Mouse (Mus musculus) stomach, embryonic 15.5 days (tissue): Measurements from ENCODE around the gene Uqcr11. TPM values are rescaled to one million over a fixed set of nuclear protein-coding genes. Genes with fewer than 3 reads are reported as not detected.
A peak's percentile ranks its signal among the peaks of the same experiment; 100 is the strongest.

ENCODE experiments used
- ATAC-seq: fragments of 200-750 bp; cut with Nextera tagmentation; 2 replicates; pipeline ENCODE4 v1.8.0; 2017; ENCODE audit warnings: low read depth, moderate number of reproducible peaks, moderate TSS enrichment; ENCODE audit not compliant: insufficient read depth, low FRiP score
- H3K27ac ChIP-seq: fragments of 300-500 bp; sonication (generic); 2 replicates; pipeline ENCODE4 v1.5.1; 2015; ENCODE audit warnings: mild to moderate bottlenecking, inconsistent platforms
- H3K27me3 ChIP-seq: fragments of 300-500 bp; sonication (generic); replicated peaks from 2 replicates; pipeline ENCODE4 v1.6.1; 2015; ENCODE audit warnings: inconsistent platforms
- H3K36me3 ChIP-seq: fragments of 300-500 bp; sonication (generic); 2 replicates; pipeline ENCODE4 v1.6.1; 2015; ENCODE audit warnings: inconsistent platforms
- H3K4me1 ChIP-seq: fragments of 300-500 bp; sonication (generic); 2 replicates; pipeline ENCODE4 v1.6.1; 2015; ENCODE audit warnings: inconsistent platforms
- H3K4me2 ChIP-seq: fragments of 300-500 bp; sonication (generic); 2 replicates; pipeline ENCODE4 v1.6.1; 2015; ENCODE audit warnings: mild to moderate bottlenecking, inconsistent platforms
- H3K4me3 ChIP-seq: fragments of 300-500 bp; sonication (generic); replicated peaks from 2 replicates; pipeline ENCODE4 v1.5.1; 2015; ENCODE audit warnings: inconsistent platforms
- H3K9ac ChIP-seq: fragments of 300-500 bp; sonication (generic); 2 replicates; pipeline ENCODE4 v1.6.1; 2015; ENCODE audit warnings: inconsistent platforms
- H3K9me3 ChIP-seq: fragments of 300-500 bp; sonication (generic); 2 replicates; pipeline ENCODE4 v1.6.1; 2016; ENCODE audit warnings: inconsistent platforms
- WGBS: fragments of 180-500 bp; shearing (Covaris S2); methylation state at CpG from one replicate; pipeline ENCODE4 v1.1.7; 2015; 5-methylcytosine and 5-hydroxymethylcytosine counted together
- polyA plus RNA-seq: library from polyadenylated mRNA; unstranded; fragments of >200 nt; fragmentation: Nextera tagmentation; extraction: Ambion mirVana; gene quantifications from 2 replicates; pipeline ENCODE4 v1.2.1, GENCODE M21; 2015

Uqcr11 gene
- polyA plus RNA-seq, 1 experiment from 2014 or later: 724 TPM

GRCm38 (mm10) chr10:80384115-80384639 is 22.5 kb downstream of the Uqcr11 start:
- Histone ChIP-seq H3K27me3 (no peaks in the 10 kb centered on the region), H3K36me3 (peaks cover 26% of the 10 kb centered on the region), H3K4me3 (no peak overlapping the region), H3K4me2 (peak overlapping the region; percentile 88), H3K9ac (no peak overlapping the region), H3K27ac (no peak overlapping the region), H3K9me3 (no peaks in the 10 kb centered on the region), H3K4me1 (peaks cover 31% of the 10 kb centered on the region)
- WGBS: 78% methylated on average over 4 of the region's 4 CpGs
- no peak for ATAC-seq

GRCm38 (mm10) chr10:80383431-80383830 is 23.2 kb downstream of the Uqcr11 start:
- Histone ChIP-seq H3K9me3 (no peaks in the 10 kb centered on the region), H3K9ac (no peak overlapping the region), H3K27ac (no peak overlapping the region), H3K27me3 (no peaks in the 10 kb centered on the region), H3K4me3 (no peak overlapping the region), H3K36me3 (peaks cover 26% of the 10 kb centered on the region), H3K4me2 (no peak overlapping the region), H3K4me1 (peaks cover 27% of the 10 kb centered on the region)
- WGBS: 58% methylated on average over 4 of the region's 4 CpGs
- ATAC-seq: no peak

GRCm38 (mm10) chr10:80382641-80383365 is 23.8 kb downstream of the Uqcr11 start:
- Histone ChIP-seq H3K9ac (no peak overlapping the region), H3K36me3 (peaks cover 26% of the 10 kb centered on the region), H3K9me3 (no peaks in the 10 kb centered on the region), H3K4me2 (no peak overlapping the region), H3K4me3 (no peak overlapping the region), H3K4me1 (peaks cover 21% of the 10 kb centered on the region), H3K27ac (no peak overlapping the region), H3K27me3 (no peaks in the 10 kb centered on the region)
- WGBS: 81% methylated on average over 7 of the region's 7 CpGs
- no peak for ATAC-seq

GRCm38 (mm10) chr10:80377716-80378115 is 28.9 kb downstream of the Uqcr11 start:
- WGBS: 45% methylated on average over 10 of the region's 10 CpGs
- H3K4me3 ChIP-seq: no peak overlapping the region
- no peaks in the 10 kb centered on the region for H3K4me1 ChIP-seq
- H3K9me3 ChIP-seq: no peaks in the 10 kb centered on the region
- no peak for ATAC-seq
- H3K9ac ChIP-seq: no peak overlapping the region
- H3K27ac ChIP-seq: no peak overlapping the region
- H3K36me3 ChIP-seq: peaks cover 26% of the 10 kb centered on the region
- H3K4me2 ChIP-seq: no peak overlapping the region
- no peaks in the 10 kb centered on the region for H3K27me3 ChIP-seq

- Histone ChIP-seq H3K9ac (no peak overlapping the region), H3K4me1 (no peaks in the 10 kb centered on the region), H3K9me3 (no peaks in the 10 kb centered on the region), H3K36me3 (peaks cover 11% of the 10 kb centered on the region), H3K4me3 (no peak overlapping the region), H3K27me3 (no peaks in the 10 kb centered on the region), H3K27ac (no peak overlapping the region), H3K4me2 (no peak overlapping the region)
- ATAC-seq: no peak
- 5% methylated on average over 7 of the region's 7 CpGs for WGBS
Measured at GRCm38 (mm10) chr10:80376160-80376559, 30.5 kb downstream of the Uqcr11 start.

- H3K4me1 ChIP-seq: no peaks in the 10 kb centered on the region
- H3K4me2 ChIP-seq: no peak overlapping the region
- 24% methylated on average over 6 of the region's 6 CpGs for WGBS
- no peaks in the 10 kb centered on the region for H3K36me3 ChIP-seq
- ATAC-seq: no peak
- H3K4me3 ChIP-seq: no peak overlapping the region
- H3K9me3 ChIP-seq: no peaks in the 10 kb centered on the region
- no peak overlapping the region for H3K9ac ChIP-seq
- H3K27me3 ChIP-seq: no peaks in the 10 kb centered on the region
- no peak overlapping the region for H3K27ac ChIP-seq
Measured at GRCm38 (mm10) chr10:80374063-80374462, 32.6 kb downstream of the Uqcr11 start.

GRCm38 (mm10) chr10:80372706-80373105 is 33.9 kb downstream of the Uqcr11 start:
- WGBS: 82% methylated on average over 6 of the region's 6 CpGs
- ATAC-seq: no peak
- H3K4me1 ChIP-seq: no peaks in the 10 kb centered on the region

GRCm38 (mm10) chr10:80371983-80372382 is 34.6 kb downstream of the Uqcr11 start:
- no peaks in the 10 kb centered on the region for H3K4me1 ChIP-seq
- no peaks in the 10 kb centered on the region for H3K36me3 ChIP-seq
- H3K9me3 ChIP-seq: no peaks in the 10 kb centered on the region
- H3K27me3 ChIP-seq: no peaks in the 10 kb centered on the region
- 49% methylated on average over 9 of the region's 9 CpGs for WGBS
- no peak for ATAC-seq
- H3K9ac ChIP-seq: no peak overlapping the region
- H3K4me3 ChIP-seq: no peak overlapping the region
- H3K4me2 ChIP-seq: peak overlapping the region; percentile 28
- H3K27ac ChIP-seq: no peak overlapping the region

More at GRCm38 (mm10) chr10:80372706-80373105, 33.9 kb downstream of the Uqcr11 start:
- Histone ChIP-seq H3K4me2 (no peak overlapping the region), H3K27ac (no peak overlapping the region), H3K9me3 (no peaks in the 10 kb centered on the region), H3K9ac (no peak overlapping the region), H3K27me3 (no peaks in the 10 kb centered on the region), H3K4me3 (no peak overlapping the region), H3K36me3 (no peaks in the 10 kb centered on the region)

GRCm38 (mm10) chr10:80371411-80371966 is 35.1 kb downstream of the Uqcr11 start:
- H3K4me2 ChIP-seq: peak overlapping the region; percentile 28
- H3K9ac ChIP-seq: no peak overlapping the region
- H3K36me3 ChIP-seq: no peaks in the 10 kb centered on the region
- H3K4me3 ChIP-seq: peak overlapping the region; percentile 17; the same call in 1 of the 2 replicates
- no peaks in the 10 kb centered on the region for H3K9me3 ChIP-seq
- no peaks in the 10 kb centered on the region for H3K4me1 ChIP-seq
- ATAC-seq: peak; percentile 44
- H3K27me3 ChIP-seq: no peaks in the 10 kb centered on the region
- H3K27ac ChIP-seq: no peak overlapping the region
- WGBS: 4% methylated on average over 12 of the region's 12 CpGs

GRCm38 (mm10) chr10:80369995-80370747 is 36.5 kb downstream of the Uqcr11 start:
- H3K27ac ChIP-seq: no peak overlapping the region
- no peak for ATAC-seq
- no peaks in the 10 kb centered on the region for H3K27me3 ChIP-seq
- H3K4me1 ChIP-seq: no peaks in the 10 kb centered on the region
- H3K36me3 ChIP-seq: no peaks in the 10 kb centered on the region
- H3K9me3 ChIP-seq: no peaks in the 10 kb centered on the region
- H3K9ac ChIP-seq: no peak overlapping the region
- no peak overlapping the region for H3K4me2 ChIP-seq
- 76% methylated on average over 21 of the region's 21 CpGs for WGBS
- no peak overlapping the region for H3K4me3 ChIP-seq

GRCm38 (mm10) chr10:80368392-80368791 is 38.2 kb downstream of the Uqcr11 start:
- no peak overlapping the region for H3K4me2 ChIP-seq
- H3K9me3 ChIP-seq: no peaks in the 10 kb centered on the region
- no peaks in the 10 kb centered on the region for H3K4me1 ChIP-seq
- no peak overlapping the region for H3K27ac ChIP-seq
- H3K4me3 ChIP-seq: no peak overlapping the region
- WGBS: 81% methylated on average over 6 of the region's 6 CpGs
- H3K36me3 ChIP-seq: no peaks in the 10 kb centered on the region
- H3K27me3 ChIP-seq: no peaks in the 10 kb centered on the region
- no peak for ATAC-seq
- H3K9ac ChIP-seq: no peak overlapping the region

- no peak overlapping the region for H3K4me3 ChIP-seq
- no peaks in the 10 kb centered on the region for H3K9me3 ChIP-seq
- H3K9ac ChIP-seq: no peak overlapping the region
- no peaks in the 10 kb centered on the region for H3K36me3 ChIP-seq
- 48% methylated on average over 5 of the region's 5 CpGs for WGBS
- no peaks in the 10 kb centered on the region for H3K4me1 ChIP-seq
- no peaks in the 10 kb centered on the region for H3K27me3 ChIP-seq
- no peak overlapping the region for H3K27ac ChIP-seq
- no peak overlapping the region for H3K4me2 ChIP-seq
- ATAC-seq: no peak
Measured at GRCm38 (mm10) chr10:80367954-80368353, 38.7 kb downstream of the Uqcr11 start.
